Mouse (Mus musculus): Measurements from ENCODE around the gene Usp40. TPM values are rescaled to one million over a fixed set of nuclear protein-coding genes. Genes with fewer than 3 reads are reported as not detected.
"Not testable (repeated sequence)": the region's sequence is repeated elsewhere in the genome, so short reads cannot be mapped to it uniquely, and the experiment has no call there.

Usp40 gene
- total RNA-seq (2015) (7.0 and 8.8 TPM in 2 replicates), total RNA-seq (2017) (12.8 and 18.9 TPM in 2 replicates)

DNA sequence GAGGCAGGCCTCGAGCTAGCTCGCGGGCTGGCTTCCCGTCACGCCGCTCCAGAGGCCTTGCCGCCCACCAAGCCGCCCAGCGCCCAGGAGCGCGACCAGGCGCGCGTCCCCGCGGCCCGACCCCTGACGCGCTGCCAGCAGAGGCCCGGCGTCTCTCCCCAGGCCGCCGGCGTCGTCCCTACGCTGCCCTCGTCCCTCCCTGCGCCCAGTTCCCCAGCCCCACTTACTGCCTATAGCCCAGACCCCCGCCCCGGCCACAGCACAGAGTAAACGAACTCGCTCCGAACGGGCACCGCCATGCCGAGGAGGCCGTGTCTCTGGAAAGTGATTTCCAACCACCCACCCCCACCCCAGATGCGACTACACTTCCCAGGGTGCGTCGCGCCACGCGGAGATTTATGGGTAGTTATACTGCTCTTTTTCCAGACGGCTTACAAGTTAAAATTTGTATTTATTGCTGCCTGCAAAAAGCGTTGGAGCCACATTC, at the start of gene Usp40:
Gene Usp40 (minus strand): TSS at position 341 of the 487 bp plus-strand sequence.
- peak; percentile 94 for ATAC-seq (ENCODE audit: poor library complexity, severe bottlenecking)

DNA sequence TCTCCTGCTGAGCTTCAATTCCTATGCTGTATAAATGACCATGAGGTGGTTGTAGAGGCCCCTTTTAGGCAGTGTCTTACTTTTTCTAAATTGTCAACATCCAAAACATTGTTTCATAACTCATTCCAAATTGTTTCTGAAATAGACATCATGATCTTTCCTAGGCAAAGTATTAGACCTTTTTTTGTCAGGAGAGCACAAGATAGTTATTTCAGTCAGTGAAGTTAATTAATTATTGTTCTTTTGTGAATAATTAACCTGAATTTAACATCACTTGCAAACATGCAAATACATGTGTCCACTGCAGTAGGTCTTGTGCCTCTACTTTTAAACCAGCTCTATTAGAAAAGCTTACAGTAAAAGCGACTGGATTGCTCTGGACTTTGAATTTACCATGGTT, 46.7 kb upstream of the Usp40 start, which contains the start of gene Ugt1a10:
Gene Ugt1a10 (plus strand): TSS at position 301 of the 400 bp plus-strand sequence.
- no peak for ATAC-seq (ENCODE audit: poor library complexity, severe bottlenecking)

DNA sequence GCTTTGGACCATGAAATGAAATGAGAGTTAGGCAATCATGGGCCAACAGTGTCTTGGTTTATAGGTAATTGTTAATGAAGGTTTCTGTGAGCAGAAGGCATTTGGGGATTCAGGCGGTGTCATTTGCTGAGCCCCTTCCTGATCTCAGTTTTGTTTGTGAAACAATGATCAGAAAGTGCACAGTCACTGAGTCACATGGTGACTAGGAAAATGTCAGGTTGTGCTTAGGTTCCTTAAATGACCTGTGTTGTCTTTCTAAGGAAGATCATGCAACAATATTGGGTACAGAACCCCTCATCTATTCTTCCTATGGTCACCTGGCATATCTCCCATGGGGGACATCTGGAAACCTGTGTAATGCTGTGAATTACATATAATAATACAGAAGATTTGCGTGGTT, 39.1 kb upstream of the Usp40 start:
- peak; percentile 68 for ATAC-seq (ENCODE audit: poor library complexity, severe bottlenecking)

DNA sequence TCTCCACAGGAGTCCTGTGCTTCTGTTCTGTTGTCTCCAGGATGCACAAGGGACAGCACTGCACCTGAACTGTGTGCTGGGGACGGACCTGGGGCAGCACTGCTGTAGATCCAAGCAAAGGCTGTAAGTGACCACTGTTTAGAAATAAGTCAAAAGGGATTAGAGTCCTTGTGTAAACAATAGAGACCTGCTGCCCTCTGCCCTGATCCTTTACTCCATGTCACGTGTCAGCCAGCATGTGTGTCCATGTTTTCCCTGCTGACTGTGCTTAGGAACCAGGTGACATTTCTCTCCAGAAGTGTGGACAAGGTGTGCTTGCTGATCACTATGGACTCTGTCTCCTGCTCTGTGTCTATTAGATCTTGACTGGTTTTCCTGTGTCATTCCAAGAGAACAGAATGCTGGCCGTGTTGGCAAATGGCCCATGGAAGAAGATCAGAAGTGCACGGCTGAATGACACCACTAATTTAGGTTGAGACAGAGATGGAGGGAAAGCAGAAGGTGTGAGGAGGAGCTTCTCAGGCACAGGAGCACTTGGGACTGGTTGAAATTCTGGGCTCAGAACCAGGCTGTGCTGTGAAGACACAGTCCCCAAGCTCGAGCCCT, 36.6 kb upstream of the Usp40 start:
- not testable (repeated sequence) for ATAC-seq (ENCODE audit: poor library complexity, severe bottlenecking)

DNA sequence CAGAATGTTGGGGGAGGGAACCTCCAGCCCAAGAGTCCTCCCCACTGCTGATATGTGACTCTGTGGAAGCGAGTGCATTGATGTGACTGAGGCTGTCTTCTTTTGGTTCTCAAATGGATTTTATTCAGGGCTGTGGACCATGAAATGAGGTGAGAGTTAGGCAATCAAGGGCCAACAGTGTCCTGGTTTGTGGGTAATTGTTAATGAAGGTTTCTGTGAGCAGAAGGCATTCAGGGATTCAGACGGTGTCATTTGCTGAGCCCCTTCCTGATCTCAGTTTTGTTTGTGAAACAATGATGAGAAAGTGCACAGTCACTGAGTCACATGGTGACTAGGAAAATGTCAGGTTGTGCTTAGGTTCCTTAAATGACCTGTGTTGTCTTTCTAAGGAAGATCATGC, 34.7 kb upstream of the Usp40 start:
- peak; percentile 77 for ATAC-seq (ENCODE audit: poor library complexity, severe bottlenecking)

DNA sequence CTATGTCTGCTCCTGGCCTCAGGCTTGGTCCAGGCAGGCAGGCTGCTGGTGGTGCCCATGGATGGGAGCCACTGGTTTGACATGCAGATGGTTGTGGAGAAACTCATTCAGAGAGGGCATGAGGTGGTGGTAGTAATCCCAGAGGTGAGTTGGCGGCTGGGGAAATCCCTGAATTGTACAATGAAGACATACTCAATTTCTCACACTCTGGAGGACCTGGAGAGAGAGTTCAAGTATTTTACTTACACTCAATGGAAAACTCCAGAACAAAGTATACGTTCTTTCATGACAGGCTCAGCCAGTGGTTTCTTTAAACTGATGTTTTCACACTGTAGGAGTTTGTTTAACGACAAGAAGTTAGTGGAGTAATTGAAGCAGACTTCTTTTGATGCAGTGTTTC, 16.9 kb upstream of the Usp40 start:
- ATAC-seq (ENCODE audit: poor library complexity, severe bottlenecking), result not testable (repeated sequence)

DNA sequence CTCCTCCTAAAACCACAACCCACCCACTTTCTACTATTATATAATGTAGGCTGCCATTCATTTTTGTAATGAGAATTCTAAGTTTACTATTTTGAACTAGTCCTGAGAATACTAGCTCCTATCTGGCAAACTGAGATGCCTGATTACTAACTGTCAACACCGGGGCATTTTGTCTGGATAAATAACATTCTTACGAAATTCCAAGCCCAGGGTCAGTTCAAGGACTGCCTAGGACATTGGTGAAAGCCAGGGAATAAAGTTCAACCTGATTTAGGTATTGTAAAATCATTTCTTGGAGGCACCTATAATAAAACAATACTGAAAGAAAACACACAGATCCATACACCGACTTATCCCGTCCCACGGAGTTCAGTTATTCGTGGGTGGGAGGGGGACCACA, 7.0 kb upstream of the Usp40 start:
- ATAC-seq (ENCODE audit: poor library complexity, severe bottlenecking), result no peak

DNA sequence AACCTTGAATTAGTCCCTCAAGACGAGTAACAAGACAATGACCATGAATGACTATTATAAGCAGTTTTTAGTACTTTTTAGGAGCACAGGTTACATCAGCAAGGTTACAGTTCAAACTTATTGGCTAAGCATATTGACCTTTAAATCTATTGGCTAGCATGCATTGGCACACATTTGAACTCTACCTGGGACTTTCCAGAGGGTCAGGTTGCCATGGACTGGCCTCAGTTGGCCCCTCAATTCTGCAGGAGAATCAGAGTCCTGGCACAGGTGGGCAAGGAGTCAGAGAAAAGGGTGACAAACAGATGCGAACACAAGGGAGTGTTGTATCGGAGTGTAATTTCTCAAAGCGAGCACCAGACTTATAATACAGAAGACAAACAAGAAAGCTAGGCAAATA, 6.3 kb upstream of the Usp40 start:
- ATAC-seq (ENCODE audit: poor library complexity, severe bottlenecking), result no peak

DNA sequence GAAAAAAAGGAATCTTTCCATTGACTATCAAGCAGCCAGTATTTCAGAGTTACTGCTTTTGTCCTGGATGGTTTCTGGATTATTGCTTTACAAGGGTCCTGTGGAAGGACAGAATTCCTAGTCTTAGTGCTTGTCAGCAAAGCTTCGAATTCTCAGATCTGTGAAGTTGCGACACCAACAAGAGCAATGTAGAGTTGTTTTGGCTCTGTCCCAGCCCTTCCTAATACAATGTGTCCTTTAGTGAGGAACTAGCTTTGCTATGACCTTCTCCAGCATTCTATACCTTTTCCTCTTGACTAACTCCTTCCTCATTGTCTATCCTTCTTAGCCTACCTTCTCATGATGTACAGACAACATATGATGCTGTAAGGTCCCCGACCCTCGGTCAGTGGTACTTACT, 5.8 kb upstream of the Usp40 start:
- ATAC-seq (ENCODE audit: poor library complexity, severe bottlenecking), result no peak

DNA sequence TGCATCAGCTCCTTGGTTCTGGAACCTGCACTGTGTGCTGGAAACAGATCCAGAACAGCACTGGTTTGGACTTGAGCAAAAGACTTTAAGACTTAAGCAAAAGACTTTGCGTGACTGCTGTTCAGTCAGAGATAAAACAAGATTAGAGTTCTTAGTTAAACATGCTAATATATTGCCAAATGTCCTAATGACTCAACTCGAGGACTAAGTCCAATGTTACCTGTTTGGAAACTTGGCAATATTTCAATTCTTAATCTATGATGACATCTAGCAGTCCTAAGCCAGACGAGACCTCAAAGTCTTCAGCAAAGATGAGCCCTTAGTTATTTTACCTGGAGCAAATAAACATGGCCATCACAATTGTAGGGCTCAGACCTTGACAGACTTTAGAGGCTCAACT, 5.4 kb upstream of the Usp40 start:
- no peak for ATAC-seq (ENCODE audit: poor library complexity, severe bottlenecking)

DNA sequence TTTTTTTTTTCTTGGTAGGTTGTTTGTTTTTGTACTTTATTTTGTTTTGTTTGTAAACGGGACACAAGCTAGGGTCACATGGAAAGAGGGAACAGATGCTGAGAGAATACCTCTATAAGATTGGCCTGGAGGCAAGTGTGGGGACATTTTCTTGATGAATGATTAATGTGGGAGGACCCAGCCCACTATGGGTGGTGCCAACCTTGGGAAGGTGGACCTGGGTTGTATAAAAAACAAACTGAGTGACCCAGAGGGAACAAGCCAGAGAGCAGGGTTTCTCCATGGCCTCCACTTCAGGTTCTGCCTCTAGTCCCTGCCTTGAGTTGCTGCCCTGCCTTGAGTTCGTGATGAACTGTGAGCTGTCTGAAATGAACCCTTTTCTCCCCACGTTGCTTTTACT, 1.2 kb upstream of the Usp40 start:
- ATAC-seq (ENCODE audit: poor library complexity, severe bottlenecking), result no peak

DNA sequence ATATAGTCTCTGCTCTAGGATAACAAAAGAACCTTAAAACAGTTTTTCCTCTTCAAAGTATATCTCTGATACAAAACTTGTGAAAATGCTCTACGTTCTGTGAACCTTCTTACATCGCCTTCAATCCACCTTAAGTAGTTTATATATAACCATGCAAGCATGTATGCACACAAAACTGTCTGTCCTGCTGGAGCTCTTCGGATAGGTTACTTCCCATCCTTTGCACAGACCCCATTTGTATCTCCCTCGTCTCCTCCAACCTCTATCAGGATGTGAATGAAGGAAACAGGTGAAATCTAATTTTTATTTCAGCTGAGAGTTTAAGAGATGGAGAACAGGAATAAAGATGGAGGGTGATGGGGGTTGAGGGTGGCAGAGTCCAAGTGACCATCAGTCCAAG, 384 bp upstream of the Usp40 start:
- no peak for ATAC-seq (ENCODE audit: poor library complexity, severe bottlenecking)

DNA sequence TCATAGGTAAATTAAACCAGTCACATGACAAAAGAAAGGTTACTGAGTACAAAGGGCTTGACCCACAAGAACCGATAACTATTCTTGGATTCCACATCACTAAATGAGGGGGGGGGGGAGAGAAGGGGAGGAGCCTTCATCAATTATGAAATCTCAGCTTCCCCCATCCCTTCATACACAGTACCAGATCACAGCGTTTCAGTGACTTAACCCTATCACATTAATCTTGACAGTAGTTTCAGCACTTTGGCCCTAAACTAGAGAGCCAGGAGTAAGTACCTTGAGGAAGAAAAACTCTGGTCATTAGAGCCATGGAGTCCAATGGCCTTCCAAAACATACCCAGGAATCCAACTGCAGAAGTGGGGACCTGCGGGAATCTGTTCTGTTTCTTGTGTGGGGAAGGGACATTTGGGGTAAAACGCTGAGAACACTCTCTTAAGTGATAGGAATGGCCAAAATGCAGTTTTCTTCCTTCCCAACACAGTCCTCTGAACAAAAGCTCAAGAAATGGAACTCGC, 600 bp downstream of the Usp40 start:
- no peak for ATAC-seq (ENCODE audit: poor library complexity, severe bottlenecking)

DNA sequence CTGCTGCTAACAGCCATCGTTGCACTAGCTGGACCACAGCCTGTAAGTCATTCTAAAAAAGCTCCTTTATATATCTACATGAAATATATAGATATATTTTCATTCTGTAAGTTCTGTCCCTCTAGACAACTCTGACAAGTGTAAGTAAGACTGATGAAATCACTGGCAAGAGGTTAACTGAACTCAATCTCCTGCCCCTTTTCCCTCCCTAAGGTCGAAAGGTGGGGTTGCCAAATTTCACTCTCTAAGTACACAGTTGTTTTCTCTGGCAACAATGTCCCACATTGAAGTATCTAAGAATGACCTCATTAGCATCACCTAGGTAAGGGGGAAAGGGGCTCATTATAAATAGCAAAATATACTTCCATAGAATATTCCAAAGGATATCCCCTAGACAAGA, 15.6 kb downstream of the Usp40 start:
- no peak for ATAC-seq (ENCODE audit: poor library complexity, severe bottlenecking)

DNA sequence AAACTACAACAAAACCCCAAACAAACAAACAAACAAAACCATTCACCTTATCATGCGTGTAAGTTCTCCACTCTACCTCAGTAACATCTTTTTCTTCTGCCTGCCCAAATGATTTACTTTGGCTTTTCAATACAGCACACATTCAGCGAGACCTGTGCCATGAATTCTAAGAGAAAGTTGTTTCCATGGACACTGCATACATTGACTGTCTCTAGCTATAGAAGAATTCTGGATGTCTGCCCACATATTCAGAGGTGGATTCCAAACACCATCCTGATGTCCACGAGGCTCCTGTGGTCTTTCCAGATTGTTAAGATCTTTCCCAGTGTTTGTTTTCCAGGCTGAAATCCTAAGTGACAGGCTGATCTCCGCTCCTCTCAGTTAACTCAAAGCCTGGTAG, 26.1 kb downstream of the Usp40 start:
- ATAC-seq (ENCODE audit: poor library complexity, severe bottlenecking), result no peak

DNA sequence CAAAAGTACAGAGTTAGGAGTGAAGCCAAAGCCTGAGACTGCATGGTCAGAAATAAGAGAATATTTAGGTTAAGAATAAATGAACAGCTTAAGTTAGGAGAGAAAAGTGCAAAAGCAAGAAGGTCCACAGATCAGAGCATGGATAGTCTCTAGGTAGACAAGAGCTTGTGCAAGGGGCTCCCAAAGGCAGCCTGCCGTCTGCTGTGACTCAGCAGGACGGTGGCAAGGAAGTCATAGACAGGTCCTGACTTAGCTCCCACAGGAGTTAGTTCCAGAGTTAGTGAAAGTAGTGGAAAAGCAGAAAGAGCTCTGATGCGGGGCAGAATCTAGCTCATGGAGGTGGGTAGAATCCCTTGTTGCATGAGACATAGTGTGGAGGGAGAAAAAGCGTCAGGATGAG, 38.0 kb downstream of the Usp40 start:
- no peak for ATAC-seq (ENCODE audit: poor library complexity, severe bottlenecking)

DNA sequence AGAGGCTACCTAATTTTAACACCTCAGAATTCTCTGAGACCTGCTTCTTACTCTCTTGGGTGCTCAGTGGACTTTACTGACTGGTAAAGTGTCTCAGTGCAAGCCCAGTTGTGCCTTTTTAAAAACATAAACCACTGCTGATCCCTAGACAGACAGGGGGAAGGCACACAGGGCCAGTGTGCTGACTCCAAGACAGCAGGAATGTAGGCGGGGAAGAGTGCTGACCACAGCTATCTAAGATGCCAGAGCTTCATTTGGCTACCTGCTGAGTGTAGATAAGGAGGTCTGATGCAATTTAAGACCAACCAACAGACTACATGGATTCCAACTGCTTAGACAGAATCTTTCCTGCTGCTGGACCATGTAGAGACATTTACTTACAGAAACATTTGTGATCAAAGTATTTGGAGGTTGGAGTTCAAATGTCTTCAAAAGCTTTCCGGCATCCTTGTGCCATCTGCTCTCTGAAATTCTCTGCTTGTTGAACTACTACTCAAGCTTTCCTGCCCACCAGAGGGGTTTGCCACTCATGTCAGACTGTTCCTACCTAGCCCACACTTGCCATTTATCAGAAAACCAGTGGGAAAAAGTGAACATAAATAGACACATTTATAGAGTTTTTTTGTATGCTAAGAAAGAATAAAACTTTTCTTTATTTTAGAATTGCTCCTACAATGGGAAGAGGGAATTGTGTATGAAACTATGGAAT, 46.7 kb downstream of the Usp40 start:
- peak; percentile 31; the same call in 1 of the 2 replicates for ATAC-seq (ENCODE audit: poor library complexity, severe bottlenecking)

DNA sequence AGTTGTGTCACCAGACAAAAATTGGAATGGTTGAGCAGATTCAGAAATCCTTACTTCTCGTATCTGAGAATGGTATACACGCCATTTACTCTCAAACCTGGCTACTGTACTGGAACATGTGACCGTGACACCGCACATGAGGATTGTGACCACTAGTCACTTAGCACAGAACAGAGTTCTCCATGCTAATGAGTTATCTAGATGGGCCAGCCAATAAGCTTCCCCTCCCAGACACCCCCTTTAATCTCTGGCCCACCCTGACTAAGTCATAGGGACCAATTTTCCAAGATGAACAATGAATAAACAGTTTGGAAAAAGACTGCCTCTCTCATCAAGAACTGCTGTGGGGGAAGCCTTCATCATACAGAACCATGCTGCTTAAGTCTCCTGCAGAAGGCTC, 47.6 kb downstream of the Usp40 start:
- no peak for ATAC-seq (ENCODE audit: poor library complexity, severe bottlenecking)

DNA sequence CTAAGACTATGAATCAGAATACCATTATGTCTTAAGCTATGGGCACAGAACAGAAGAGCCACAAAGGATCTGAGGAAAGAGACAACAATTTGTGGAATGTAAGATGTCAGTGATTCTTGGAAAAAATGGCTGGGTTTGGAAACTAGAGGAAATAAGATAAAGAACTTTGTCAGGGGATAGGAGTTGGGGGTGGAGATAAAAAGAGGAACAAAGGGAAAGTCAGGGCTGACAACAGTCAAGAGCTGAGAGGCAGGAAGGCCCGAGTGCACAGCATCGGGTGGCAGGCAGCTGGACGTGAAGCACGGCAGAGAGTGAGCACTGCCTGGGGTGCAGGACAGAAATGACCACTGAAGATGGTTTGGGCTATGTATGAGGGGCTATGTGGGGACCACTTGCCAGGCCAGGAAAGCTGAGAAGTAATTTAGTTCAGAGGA, 48.3 kb downstream of the Usp40 start:
- peak; percentile 93 for ATAC-seq (ENCODE audit: poor library complexity, severe bottlenecking)

DNA sequence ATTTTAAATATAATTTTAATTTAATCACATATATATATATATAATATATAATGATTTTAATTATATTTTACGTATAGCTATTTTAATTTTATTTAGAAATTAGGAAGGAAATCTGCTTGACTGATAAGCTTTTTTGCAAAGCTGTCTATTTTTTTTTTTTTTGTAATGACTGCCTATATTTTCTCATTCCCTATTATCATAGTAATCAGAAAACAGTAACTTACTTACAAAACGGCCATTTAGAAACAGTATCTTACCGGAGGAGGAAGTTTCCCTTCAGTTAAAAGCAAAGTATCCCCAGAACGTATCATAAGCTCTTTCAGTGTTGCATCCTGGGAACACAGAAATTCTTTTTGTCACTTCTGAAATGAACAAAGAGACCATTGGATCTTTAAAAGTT, 48.8 kb downstream of the Usp40 start:
- ATAC-seq (ENCODE audit: poor library complexity, severe bottlenecking), result no peak

DNA sequence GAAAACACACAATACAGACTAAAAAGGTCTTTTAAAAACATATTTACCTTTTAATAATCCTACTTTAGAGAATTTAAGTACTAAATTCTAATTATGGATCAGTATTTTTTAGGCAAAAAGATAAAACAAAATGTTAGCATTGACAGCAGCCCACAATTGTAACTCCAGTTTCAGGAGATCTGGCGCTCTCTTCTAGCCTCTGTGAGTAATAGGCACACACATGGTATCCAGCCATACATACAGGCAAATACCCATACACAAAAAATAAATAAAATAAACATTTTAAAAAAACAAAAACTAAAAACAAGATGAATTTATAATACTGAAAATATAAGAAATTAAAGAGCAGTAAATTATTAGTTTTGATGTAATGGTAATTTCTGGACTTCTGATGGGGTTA, 49.4 kb downstream of the Usp40 start:
- no peak for ATAC-seq (ENCODE audit: poor library complexity, severe bottlenecking)

DNA sequence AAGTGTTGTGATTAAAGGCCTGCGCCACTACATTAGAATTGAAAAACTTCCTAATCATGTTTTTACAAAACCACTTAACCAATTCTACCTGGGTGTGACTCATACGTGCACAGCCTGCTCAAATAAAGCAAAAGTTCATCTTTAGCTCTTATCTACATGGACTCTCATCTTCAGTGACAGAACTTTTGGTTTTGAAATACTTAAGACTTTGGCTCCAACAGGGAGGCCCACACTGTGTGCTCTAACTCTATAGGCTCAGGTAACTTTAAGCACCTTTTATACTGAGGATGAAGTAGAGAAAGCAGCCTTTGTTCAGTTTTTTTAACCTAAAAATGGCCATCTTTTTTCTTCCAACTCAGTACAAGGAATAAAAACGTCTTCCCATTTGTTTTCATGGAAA, 55.3 kb downstream of the Usp40 start:
- no peak for ATAC-seq (ENCODE audit: poor library complexity, severe bottlenecking)

Measured in megakaryocyte, adult 5-6 weeks (primary cell).